Mouse (Mus musculus): Measurements from ENCODE around the gene Aldob.
"Not testable (repeated sequence)": the region's sequence is repeated elsewhere in the genome, so short reads cannot be mapped to it uniquely, and the experiment has no call there.

Aldob gene

DNA sequence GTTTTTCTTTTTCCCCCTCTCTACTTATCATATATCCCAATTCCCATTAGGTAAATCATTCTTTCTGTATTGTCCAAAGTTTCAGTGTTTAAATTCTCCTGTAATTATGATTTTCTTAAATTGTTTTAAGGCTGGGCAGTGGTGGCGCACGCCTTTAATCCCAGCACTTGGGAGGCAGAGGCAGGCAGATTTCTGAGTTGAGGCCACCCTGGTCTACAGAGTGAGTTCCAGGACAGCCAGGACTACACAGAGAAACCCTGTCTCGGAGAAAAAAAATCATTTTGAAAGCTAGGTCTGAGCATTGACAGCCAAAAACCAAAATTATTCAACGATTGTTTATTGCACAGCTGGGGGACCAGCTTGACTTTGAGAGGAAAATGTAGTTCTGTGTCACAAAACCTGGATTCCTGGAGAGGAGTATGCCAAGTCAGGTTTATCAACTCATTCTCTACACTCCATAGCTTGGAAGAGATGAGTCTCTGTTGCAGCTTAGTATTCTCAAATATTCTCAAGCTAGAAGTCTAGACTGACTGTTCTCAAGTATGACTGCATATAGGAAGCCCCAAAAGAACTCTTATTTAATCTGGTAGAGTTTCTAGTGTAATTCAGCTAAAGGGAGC lies 13.6 kb downstream of the Aldob start:
- no peak for DNase-seq (ENCODE audit: low spot score in 2 of 2)

DNA sequence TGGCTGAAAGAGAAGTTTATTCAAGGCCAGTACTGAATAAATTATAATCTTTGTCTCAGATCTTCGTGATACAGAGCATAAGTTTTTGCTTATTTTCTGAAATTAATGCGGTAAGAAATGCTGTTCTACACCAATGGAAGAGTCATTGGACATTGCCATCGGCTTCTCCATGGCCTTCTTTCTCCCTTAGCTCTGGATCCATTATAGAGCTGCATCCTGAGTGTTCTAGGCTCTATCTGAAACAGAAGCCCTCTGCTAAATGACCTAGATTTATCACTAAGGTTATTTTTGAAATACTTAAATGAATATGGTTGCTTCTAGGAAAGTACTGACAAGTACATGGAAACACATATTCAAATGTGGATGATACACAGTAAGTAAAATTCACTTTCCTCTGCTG lies 14.3 kb downstream of the Aldob start:
- no peak for DNase-seq (ENCODE audit: low spot score in 2 of 2)

DNA sequence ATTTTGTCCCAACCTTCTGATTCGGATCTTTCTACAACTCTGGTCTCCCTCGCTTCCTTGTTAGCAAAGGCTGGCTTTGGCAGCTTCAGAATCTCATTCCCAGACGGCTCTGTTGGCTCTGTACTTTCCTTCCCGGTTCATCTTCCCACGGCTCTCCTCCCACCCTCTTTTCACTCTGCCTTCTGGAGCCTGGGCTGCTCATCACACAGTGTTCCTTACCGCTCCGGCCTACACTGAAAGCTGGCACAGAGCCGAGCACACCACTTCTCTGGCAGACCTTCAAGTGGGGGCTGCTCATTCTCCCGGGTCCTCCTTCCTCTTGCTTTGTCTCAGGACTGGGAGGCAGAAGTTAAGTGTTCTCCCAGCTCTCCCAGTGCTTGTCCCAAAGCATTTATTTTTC lies 26.8 kb downstream of the Aldob start:
- DNase-seq (ENCODE audit: low spot score in 2 of 2): peak; percentile 83 to 86

DNA sequence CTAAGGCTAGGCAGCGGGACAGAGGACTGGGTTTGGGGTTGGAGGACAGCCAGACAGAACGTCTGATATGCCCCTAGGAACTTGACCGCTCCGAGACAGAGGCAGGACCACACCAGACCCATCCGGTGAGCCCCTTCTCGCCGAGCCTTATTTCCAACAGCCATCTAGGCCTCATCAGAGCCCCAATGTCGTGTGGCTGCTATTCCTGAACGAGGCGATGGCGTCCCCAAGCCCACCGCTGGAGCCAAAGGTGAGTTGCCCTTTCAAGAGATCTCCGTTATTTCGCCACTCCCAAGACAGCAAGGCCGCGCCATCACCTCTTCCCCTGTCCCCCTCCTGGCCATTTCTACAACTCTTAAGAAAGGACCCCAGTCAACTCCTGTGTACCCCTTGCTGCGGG lies 28.0 kb downstream of the Aldob start:
- DNase-seq (ENCODE audit: low spot score in 2 of 2): no peak

DNA sequence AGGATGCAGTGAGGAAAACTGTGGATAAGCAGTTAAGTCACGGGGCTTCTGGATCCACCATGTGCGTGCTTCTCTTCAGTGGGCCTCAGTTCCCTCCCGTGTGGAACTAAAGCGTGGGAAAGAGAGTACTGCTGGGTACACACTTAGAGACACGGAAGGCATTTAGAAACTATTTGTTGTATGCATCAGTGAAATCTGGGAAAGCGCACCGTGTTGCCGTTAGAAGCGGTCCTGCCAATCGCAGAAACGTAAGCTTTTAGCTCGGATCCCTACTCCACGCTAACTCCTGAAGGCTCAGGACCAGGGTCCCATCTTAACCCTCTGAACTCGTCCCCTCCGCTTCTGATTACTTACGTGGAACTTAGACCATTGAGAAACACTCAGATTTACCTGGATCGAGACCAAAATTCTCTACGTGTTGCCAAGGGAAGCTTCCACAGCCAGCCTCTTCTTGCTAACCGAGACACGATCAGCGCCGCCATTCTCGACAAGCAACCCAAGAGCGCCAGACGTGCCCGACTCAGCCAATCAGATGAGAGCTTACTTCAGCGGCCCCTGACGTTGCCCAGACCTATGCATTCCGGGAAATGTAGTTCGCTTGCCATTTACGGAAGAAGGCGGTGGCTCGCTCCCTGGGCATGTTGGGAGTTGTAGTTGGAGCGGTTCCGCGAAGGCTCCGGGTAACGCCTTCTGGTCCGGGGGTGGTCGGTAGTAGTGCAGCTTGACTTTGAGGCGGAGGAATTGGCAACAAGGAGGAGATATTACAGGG lies 28.6 kb downstream of the Aldob start, which contains the start of the genes Mrpl50 and Zfp189:
Gene Mrpl50 (minus strand): TSS at position 522 of the 769 bp plus-strand sequence.
Gene Zfp189 (plus strand): TSS at position 605 of the 769 bp plus-strand sequence.
- DNase-seq (ENCODE audit: low spot score in 2 of 2): peak; percentile 98 to 99

DNA sequence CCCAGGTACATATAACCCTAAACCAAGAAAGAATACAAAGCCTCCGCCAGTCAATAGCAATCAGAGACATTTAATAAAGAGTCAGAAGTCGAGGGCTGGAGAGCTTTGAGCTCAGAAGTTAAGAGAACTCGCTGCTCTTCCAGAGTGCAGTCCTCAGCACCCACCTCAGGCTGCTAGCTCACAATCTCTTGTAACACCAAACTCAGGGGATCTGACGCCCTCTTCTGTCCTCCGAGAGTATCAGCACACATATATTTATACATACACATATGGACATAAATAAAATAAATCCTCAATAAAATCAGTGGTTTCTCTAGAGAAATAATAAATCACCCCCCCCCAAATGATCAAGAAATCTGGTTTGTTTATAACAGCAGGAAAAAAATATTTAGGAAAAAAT lies 29.9 kb downstream of the Aldob start:
- no peak for DNase-seq (ENCODE audit: low spot score in 2 of 2)

DNA sequence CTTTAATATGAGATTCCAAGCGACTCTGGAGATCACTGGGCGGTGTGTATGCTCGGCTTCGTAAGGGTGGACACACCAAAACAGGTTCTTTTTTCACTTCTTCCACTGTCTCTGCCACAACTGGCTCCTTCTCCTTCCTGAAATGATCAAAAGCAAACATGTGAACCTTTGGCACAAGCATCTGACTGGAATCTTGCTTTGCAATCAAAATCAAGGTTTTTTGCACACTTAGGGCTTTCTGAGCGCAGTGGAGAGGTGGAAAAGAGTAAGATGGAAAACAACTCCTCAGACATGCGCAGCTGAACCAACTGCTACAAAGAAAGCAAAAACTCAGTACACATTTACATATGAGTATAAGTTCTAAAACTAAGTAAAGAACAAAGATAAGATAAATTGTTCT lies 34.9 kb downstream of the Aldob start:
- no peak for DNase-seq (ENCODE audit: low spot score in 2 of 2)

DNA sequence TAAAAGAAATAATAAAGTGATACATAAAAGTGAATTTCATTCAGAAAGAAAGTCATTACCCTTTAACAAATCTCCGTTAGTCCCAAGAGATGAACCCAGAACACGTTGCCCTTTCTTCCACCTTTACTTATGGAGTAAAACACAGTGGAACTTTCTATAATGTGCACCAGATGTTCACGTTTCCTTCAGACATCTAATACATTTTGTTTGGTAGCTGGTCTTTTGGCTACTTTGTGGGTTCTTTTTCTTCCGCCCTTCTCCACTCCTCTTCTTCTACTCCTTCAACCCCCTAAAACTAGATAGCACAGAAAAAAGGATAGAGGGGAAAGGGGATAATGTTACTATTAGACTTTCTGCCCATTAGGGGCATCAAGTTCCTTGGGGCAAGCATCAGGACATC lies 36.7 kb downstream of the Aldob start:
- DNase-seq (ENCODE audit: low spot score in 2 of 2): no peak

DNA sequence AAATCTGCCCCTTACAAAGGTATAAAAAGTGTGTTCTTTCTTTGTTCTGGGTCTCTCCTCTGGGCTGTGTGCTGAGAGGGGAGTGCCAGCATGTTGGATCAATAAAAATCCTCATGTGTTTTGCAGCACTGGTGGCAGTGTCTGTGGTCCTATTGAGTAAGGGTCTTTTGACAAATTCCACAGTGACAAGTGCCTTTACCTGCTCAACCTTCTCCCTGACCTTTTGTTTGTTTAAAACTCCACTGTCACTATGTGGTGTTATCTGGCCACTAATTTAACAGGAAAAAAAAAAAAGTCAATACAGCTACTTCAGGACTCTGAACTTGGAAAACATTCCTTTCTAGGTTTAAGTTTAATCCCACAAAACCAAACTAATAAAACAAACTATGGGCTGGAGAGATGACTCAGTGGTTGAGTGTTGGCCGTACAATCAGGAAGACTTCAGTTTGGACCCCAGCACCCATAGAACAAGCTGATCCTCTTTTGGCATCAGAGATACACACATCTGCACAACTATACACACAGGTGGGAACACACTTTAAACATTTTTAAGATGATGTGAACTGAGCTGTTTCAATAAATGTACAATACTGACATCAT lies 39.0 kb downstream of the Aldob start:
- not testable (repeated sequence) for DNase-seq (ENCODE audit: low spot score in 2 of 2)

DNA sequence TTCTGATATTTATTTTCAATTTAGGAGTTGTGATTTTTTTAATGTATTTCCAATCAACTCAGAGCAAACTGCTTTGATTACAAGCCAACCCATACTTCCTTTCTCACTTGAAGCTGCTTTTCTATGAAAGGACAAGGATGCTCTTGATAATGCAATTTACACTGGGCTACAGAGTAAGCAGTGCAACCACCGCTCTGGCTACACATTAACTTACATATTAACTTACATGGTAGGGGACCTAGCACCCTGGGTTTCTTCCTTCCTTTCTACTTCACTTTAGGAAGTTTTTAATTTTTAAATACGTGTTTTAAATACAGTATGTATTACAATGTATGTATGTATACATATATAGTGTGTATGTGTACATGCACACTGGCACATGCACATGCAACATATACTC lies 40.2 kb downstream of the Aldob start:
- DNase-seq (ENCODE audit: low spot score in 2 of 2): no peak

DNA sequence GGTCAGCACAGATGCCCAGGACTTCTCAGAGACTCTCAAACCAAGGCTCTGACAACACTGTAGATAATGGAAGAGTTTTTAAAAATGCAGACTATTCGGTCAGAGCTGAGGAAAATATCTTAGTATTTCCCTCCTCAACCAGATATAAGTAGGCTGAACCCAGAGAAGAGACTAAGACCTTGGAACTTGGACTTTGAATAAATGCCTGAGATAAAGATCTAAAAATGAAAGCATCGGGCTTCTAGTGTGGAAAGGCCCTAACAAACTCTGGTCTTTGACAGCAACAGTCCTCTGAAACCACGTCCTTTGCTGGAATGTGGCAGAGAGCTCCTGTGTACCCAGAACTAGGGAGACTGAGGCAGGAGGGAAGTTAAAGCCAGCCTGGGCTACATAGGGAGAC lies 43.0 kb downstream of the Aldob start, which contains the start of gene Baat:
Gene Baat (minus strand): TSS at position 172 of the 400 bp plus-strand sequence.
- no peak for DNase-seq (ENCODE audit: low spot score in 2 of 2)

DNA sequence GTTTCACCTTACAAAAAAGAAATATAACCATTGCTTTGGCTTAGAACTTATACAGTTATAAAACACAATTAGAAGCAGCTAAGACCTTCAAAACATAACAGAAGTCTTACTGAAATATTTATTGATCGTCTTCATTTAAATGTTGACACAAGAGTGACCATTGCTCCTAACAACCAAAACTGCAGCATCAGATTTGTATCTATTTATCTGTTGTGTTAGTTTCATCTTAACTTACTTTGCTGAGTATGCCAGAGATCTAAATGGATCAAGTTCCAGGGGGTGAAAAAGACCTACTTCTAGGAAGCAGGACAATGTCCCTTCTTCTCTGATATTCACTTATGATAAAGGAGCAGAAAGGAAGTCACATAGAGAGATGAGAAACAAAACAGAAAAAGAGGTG lies 45.8 kb downstream of the Aldob start:
- DNase-seq (ENCODE audit: low spot score in 2 of 2): no peak

Data from right cerebral cortex, postnatal 10 days (tissue).